Mouse (Mus musculus): ENCODE results near the gene Fam131c. TPM values are rescaled to one million over a fixed set of nuclear protein-coding genes. Genes with fewer than 3 reads are reported as not detected.

Fam131c gene
- polyA plus RNA-seq (2015; fragmentation: Nextera tagmentation; extraction: Ambion mirVana) = 3.3 and 3.6 TPM in 2 replicates

- Histone ChIP-seq H3K27ac (ENCODE audit: low read length) (no peak within 1 kb of the TSS), H3K27me3 (ENCODE audit: control insufficient read depth, insufficient read depth, low read depth, low read length) (peaks cover 24% of the 10 kb centered on the region), H3K9me3 (ENCODE audit: control insufficient read depth, low read length) (no peaks in the 10 kb centered on the region), H3K36me3 (ENCODE audit: control insufficient read depth, insufficient read depth, low read length) (no peaks in the 10 kb centered on the region), H3K4me3 (ENCODE audit: low read length) (peak within 1 kb of the TSS; percentile 60), H3K4me1 (replicated peaks; ENCODE audit: control insufficient read depth, insufficient read depth, low read length) (no peaks in the 10 kb centered on the region; the same call in 1 of the 2 replicates), H3K9ac (ENCODE audit: low read length) (peak within 1 kb of the TSS; percentile 71), H3K4me2 (ENCODE audit: low read depth, low read length) (peak within 1 kb of the TSS; percentile 98)
- peak; percentile 64 for ATAC-seq (ENCODE audit: low read depth)
- 1% methylated on average over 57 of the region's 71 CpGs for WGBS
Measured at GRCm38 (mm10) chr4:141367997-141368791, at the start of gene Fam131c. Gene Fam131c, plus strand, starts transcription at chr4:141368220.

DNA sequence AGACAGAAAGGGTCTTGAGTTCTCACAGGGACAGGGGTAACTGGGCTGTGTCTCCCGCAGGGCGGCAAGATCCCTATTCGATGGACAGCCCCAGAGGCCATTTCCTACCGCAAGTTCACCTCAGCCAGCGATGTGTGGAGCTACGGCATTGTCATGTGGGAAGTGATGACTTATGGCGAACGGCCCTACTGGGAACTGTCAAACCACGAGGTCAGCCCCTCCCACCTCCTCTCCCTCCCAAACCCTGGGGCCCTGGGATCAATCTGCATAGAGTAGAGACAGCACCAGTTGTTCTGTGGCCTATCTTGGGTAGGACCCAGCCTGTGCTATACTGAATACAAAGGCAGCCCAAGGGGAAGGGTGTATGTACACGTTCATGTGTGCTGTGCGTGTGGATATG is 45.5 kb upstream of the Fam131c start:
- no peaks in the 10 kb centered on the region for H3K9me3 ChIP-seq (ENCODE audit: control insufficient read depth, low read length)
- no peak overlapping the region for H3K4me2 ChIP-seq (ENCODE audit: low read depth, low read length)
- H3K4me1 ChIP-seq (replicated peaks; ENCODE audit: control insufficient read depth, insufficient read depth, low read length) = no peaks in the 10 kb centered on the region
- H3K27ac ChIP-seq (ENCODE audit: low read length) = no peak overlapping the region
- ATAC-seq (ENCODE audit: low read depth) = no peak
- peaks cover 25% of the 10 kb centered on the region for H3K36me3 ChIP-seq (ENCODE audit: control insufficient read depth, insufficient read depth, low read length)
- H3K4me3 ChIP-seq (ENCODE audit: low read length) = no peak overlapping the region
- 69% methylated on average over 11 of the region's 11 CpGs for WGBS
- no peaks in the 10 kb centered on the region for H3K27me3 ChIP-seq (ENCODE audit: control insufficient read depth, insufficient read depth, low read depth, low read length)
- H3K9ac ChIP-seq (ENCODE audit: low read length) = no peak overlapping the region

- H3K9ac ChIP-seq (ENCODE audit: low read length) = no peak overlapping the region
- no peaks in the 10 kb centered on the region for H3K9me3 ChIP-seq (ENCODE audit: control insufficient read depth, low read length)
- no peak overlapping the region for H3K4me3 ChIP-seq (ENCODE audit: low read length)
- no peak overlapping the region for H3K27ac ChIP-seq (ENCODE audit: low read length)
- no peaks in the 10 kb centered on the region for H3K4me1 ChIP-seq (replicated peaks; ENCODE audit: control insufficient read depth, insufficient read depth, low read length)
- H3K36me3 ChIP-seq (ENCODE audit: control insufficient read depth, insufficient read depth, low read length) = peaks cover 17% of the 10 kb centered on the region
- WGBS = 71% methylated on average over 6 of the region's 6 CpGs
- H3K4me2 ChIP-seq (ENCODE audit: low read depth, low read length) = no peak overlapping the region
- H3K27me3 ChIP-seq (ENCODE audit: control insufficient read depth, insufficient read depth, low read depth, low read length) = no peaks in the 10 kb centered on the region
- peak; percentile 46; the same call in 1 of the 2 replicates for ATAC-seq (ENCODE audit: low read depth)
Measured at GRCm38 (mm10) chr4:141324771-141325191, 43.2 kb upstream of the Fam131c start.

DNA sequence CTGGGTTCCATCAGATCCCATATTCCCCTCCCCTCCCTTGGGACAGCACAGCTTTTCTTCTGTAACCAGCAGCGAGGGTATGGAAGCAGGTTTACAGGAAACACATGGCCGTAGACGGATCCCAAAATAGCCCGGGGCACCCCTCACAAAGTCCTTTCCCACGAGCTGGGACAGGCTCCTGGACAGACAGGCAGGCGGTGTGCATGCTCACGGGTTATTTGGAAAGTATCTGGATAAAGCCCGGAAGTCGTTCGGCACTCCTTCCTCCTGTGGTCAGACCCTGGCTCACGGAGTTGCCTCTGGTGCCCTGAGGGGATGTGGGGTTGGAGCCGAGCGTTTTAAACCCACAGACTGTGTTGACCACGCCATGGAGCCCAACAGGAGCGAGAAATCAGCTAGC is 42.4 kb upstream of the Fam131c start:
- peaks cover 17% of the 10 kb centered on the region for H3K36me3 ChIP-seq (ENCODE audit: control insufficient read depth, insufficient read depth, low read length)
- no peaks in the 10 kb centered on the region for H3K9me3 ChIP-seq (ENCODE audit: control insufficient read depth, low read length)
- H3K4me1 ChIP-seq (replicated peaks; ENCODE audit: control insufficient read depth, insufficient read depth, low read length) = no peaks in the 10 kb centered on the region
- H3K4me3 ChIP-seq (ENCODE audit: low read length) = no peak overlapping the region
- H3K4me2 ChIP-seq (ENCODE audit: low read depth, low read length) = no peak overlapping the region
- 51% methylated on average over 15 of the region's 15 CpGs for WGBS
- no peaks in the 10 kb centered on the region for H3K27me3 ChIP-seq (ENCODE audit: control insufficient read depth, insufficient read depth, low read depth, low read length)
- H3K27ac ChIP-seq (ENCODE audit: low read length) = no peak overlapping the region
- H3K9ac ChIP-seq (ENCODE audit: low read length) = no peak overlapping the region
- peak; percentile 26; the same call in 1 of the 2 replicates for ATAC-seq (ENCODE audit: low read depth)

DNA sequence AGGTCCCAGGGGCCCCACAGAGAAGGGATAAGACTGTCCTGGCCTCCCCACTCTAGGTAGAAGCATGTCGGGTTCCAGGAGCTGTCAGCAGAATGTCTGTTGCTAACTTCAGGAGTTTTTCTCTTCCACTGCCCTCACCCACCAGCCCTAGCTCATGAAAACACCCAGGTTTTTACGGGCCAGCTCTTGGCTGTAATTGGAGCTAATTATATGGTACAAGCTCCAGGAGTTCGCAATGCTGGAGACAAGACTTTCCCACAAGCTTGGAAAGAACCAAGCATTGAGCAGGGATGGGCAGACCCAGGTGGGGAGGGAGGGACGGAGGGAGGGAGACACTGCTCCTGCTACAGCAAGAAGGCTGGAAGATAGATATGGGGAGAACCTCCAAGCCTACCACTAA is 40.9 kb upstream of the Fam131c start:
- Histone ChIP-seq H3K4me1 (replicated peaks; ENCODE audit: control insufficient read depth, insufficient read depth, low read length) (no peaks in the 10 kb centered on the region), H3K4me2 (ENCODE audit: low read depth, low read length) (no peak overlapping the region), H3K9ac (ENCODE audit: low read length) (no peak overlapping the region), H3K36me3 (ENCODE audit: control insufficient read depth, insufficient read depth, low read length) (peaks cover 16% of the 10 kb centered on the region), H3K27ac (ENCODE audit: low read length) (no peak overlapping the region), H3K27me3 (ENCODE audit: control insufficient read depth, insufficient read depth, low read depth, low read length) (no peaks in the 10 kb centered on the region), H3K4me3 (ENCODE audit: low read length) (no peak overlapping the region), H3K9me3 (ENCODE audit: control insufficient read depth, low read length) (no peaks in the 10 kb centered on the region)
- WGBS = 85% methylated on average over 4 of the region's 4 CpGs
- no peak for ATAC-seq (ENCODE audit: low read depth)

GRCm38 (mm10) chr4:141328742-141329141 is 39.3 kb upstream of the Fam131c start:
- no peak overlapping the region for H3K27ac ChIP-seq (ENCODE audit: low read length)
- no peaks in the 10 kb centered on the region for H3K9me3 ChIP-seq (ENCODE audit: control insufficient read depth, low read length)
- WGBS = 84% methylated on average over 9 of the region's 9 CpGs
- H3K4me3 ChIP-seq (ENCODE audit: low read length) = no peak overlapping the region
- H3K27me3 ChIP-seq (ENCODE audit: control insufficient read depth, insufficient read depth, low read depth, low read length) = no peaks in the 10 kb centered on the region
- no peak overlapping the region for H3K9ac ChIP-seq (ENCODE audit: low read length)
- no peaks in the 10 kb centered on the region for H3K4me1 ChIP-seq (replicated peaks; ENCODE audit: control insufficient read depth, insufficient read depth, low read length)
- no peak for ATAC-seq (ENCODE audit: low read depth)
- peaks cover 8% of the 10 kb centered on the region for H3K36me3 ChIP-seq (ENCODE audit: control insufficient read depth, insufficient read depth, low read length)
- H3K4me2 ChIP-seq (ENCODE audit: low read depth, low read length) = no peak overlapping the region

DNA sequence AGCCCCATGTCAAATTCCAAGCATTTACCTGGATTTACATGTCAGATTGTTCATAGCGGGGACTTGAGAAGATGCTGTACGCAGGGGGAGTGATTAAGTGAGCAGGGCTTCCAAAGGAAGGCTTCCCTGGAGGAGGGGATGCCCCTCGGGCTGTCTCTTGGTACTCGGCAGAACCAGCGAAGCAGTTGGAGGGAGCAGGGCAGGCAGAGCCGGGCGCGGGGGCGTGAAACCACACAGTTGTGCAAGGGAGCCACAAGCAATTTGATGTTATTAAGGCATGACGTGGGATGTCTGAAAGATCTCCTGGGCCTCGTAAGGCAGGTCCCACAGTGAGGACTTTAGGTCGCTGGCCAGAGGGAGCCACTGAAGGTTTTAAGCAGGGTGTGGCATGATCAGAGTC is 38.1 kb upstream of the Fam131c start:
- Histone ChIP-seq H3K27ac (ENCODE audit: low read length) (no peak overlapping the region), H3K36me3 (ENCODE audit: control insufficient read depth, insufficient read depth, low read length) (peaks cover 2% of the 10 kb centered on the region; the same call in 1 of the 2 replicates), H3K4me3 (ENCODE audit: low read length) (no peak overlapping the region), H3K4me1 (replicated peaks; ENCODE audit: control insufficient read depth, insufficient read depth, low read length) (peaks cover 5% of the 10 kb centered on the region), H3K4me2 (ENCODE audit: low read depth, low read length) (no peak overlapping the region), H3K9ac (ENCODE audit: low read length) (no peak overlapping the region), H3K27me3 (ENCODE audit: control insufficient read depth, insufficient read depth, low read depth, low read length) (no peaks in the 10 kb centered on the region), H3K9me3 (ENCODE audit: control insufficient read depth, low read length) (no peaks in the 10 kb centered on the region)
- 62% methylated on average over 12 of the region's 12 CpGs for WGBS
- ATAC-seq (ENCODE audit: low read depth) = no peak

DNA sequence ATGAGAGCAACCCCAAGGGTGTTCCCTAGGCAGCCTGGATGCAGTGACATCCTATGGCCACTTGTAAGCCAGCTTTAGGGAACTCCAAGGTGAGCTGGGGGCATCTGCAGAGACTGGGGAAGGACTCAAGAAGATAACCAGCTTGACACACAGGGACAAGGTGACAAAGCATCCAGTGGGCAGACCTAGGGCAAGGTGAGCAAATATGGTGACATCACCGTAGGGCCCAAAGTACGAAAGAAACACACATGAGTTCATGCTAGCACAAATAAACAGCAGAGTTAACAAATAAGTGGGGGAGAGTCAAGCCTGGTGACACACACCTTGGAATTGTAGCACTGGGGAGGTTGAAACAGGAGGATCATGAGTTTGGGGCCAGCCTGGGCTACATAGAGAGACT is 36.6 kb upstream of the Fam131c start:
- Histone ChIP-seq H3K9ac (ENCODE audit: low read length) (no peak overlapping the region), H3K9me3 (ENCODE audit: control insufficient read depth, low read length) (no peaks in the 10 kb centered on the region), H3K4me3 (ENCODE audit: low read length) (no peak overlapping the region), H3K27ac (ENCODE audit: low read length) (no peak overlapping the region), H3K27me3 (ENCODE audit: control insufficient read depth, insufficient read depth, low read depth, low read length) (no peaks in the 10 kb centered on the region), H3K4me1 (replicated peaks; ENCODE audit: control insufficient read depth, insufficient read depth, low read length) (peaks cover 16% of the 10 kb centered on the region), H3K4me2 (ENCODE audit: low read depth, low read length) (no peak overlapping the region), H3K36me3 (ENCODE audit: control insufficient read depth, insufficient read depth, low read length) (peaks cover 2% of the 10 kb centered on the region; the same call in 1 of the 2 replicates)
- ATAC-seq (ENCODE audit: low read depth) = no peak
- 80% methylated on average over 2 of the region's 2 CpGs for WGBS

- no peaks in the 10 kb centered on the region for H3K9me3 ChIP-seq (ENCODE audit: control insufficient read depth, low read length)
- peaks cover 2% of the 10 kb centered on the region; the same call in 1 of the 2 replicates for H3K36me3 ChIP-seq (ENCODE audit: control insufficient read depth, insufficient read depth, low read length)
- H3K27me3 ChIP-seq (ENCODE audit: control insufficient read depth, insufficient read depth, low read depth, low read length) = no peaks in the 10 kb centered on the region
- ATAC-seq (ENCODE audit: low read depth) = no peak
- H3K27ac ChIP-seq (ENCODE audit: low read length) = no peak overlapping the region
- H3K4me1 ChIP-seq (replicated peaks; ENCODE audit: control insufficient read depth, insufficient read depth, low read length) = peaks cover 16% of the 10 kb centered on the region
- H3K4me2 ChIP-seq (ENCODE audit: low read depth, low read length) = no peak overlapping the region
- WGBS = 70% methylated on average over 7 of the region's 7 CpGs
- no peak overlapping the region for H3K9ac ChIP-seq (ENCODE audit: low read length)
- no peak overlapping the region for H3K4me3 ChIP-seq (ENCODE audit: low read length)
Measured at GRCm38 (mm10) chr4:141332258-141332657, 35.8 kb upstream of the Fam131c start.
